Mouse (Mus musculus) CH12.LX (cell line): ENCODE data around the gene Sptbn1. TPM values are rescaled to one million over a fixed set of nuclear protein-coding genes. Genes with fewer than 3 reads are reported as not detected.

Source experiments
- DNase-seq: peaks from one replicate; pipeline ENCODE4 v3.0.0-alpha.2; 2013; ENCODE audit errors: extremely low read depth
- H3K27ac ChIP-seq: 2 replicates; pipeline ENCODE4 v1.5.1; 2012; ENCODE audit warnings: low read depth, mild to moderate bottlenecking, control low read depth, moderate library complexity; ENCODE audit not compliant: insufficient read depth
- H3K27me3 ChIP-seq: replicated peaks from 2 replicates; pipeline ENCODE3; 2012; ENCODE audit warnings: inconsistent platforms
- H3K36me3 ChIP-seq, 2 experiments: replicated peaks in 1 of 2; 2 replicates each; pipeline versions ENCODE3 to v1.6.1; 2012; ENCODE audit warnings: inconsistent platforms in 1 of 2, low read length in 1 of 2, mild to moderate bottlenecking in 1 of 2, mixed read lengths in 1 of 2, moderate library complexity in 1 of 2; ENCODE audit not compliant: control insufficient read depth in 1 of 2, insufficient read depth in 1 of 2
- H3K4me1 ChIP-seq, 2 experiments: 2 replicates each; pipeline ENCODE4 v1.6.1; 2012; ENCODE audit warnings: inconsistent platforms in 1 of 2, moderate library complexity in 1 of 2; ENCODE audit not compliant: insufficient read depth in 2 of 2, control insufficient read depth in 1 of 2
- H3K4me2 ChIP-seq: 2 replicates; pipeline ENCODE4 v1.6.1; 2012; ENCODE audit warnings: low read depth, mild to moderate bottlenecking, control low read depth; ENCODE audit not compliant: poor library complexity, insufficient read depth, severe bottlenecking
- H3K4me3 ChIP-seq, 3 experiments: fragments of 150-350 bp in 1 of 3; sonication (generic) in 1 of 3; replicated peaks in 1 of 3; 2 replicates each; pipeline versions ENCODE3 to v1.5.1; 2011 to 2012; ENCODE audit warnings: low read depth in 2 of 3, low read length in 2 of 3, mild to moderate bottlenecking in 2 of 3, moderate library complexity in 2 of 3, control low read depth in 1 of 3, improper control_type of control experiment in 1 of 3, inconsistent platforms in 1 of 3, mixed read lengths in 1 of 3; ENCODE audit not compliant: poor library complexity in 1 of 3
- H3K79me2 ChIP-seq: replicated peaks from 2 replicates; pipeline ENCODE4 v1.6.1; 2012; ENCODE audit warnings: mild to moderate bottlenecking, moderate library complexity; ENCODE audit not compliant: control insufficient read depth, poor library complexity, insufficient read depth, severe bottlenecking; ENCODE audit errors: extremely low read depth
- H3K9ac ChIP-seq: 2 replicates; pipeline ENCODE4 v1.6.1; 2012; ENCODE audit warnings: low read depth, mild to moderate bottlenecking, control low read depth, moderate library complexity; ENCODE audit not compliant: insufficient read depth
- H3K9me3 ChIP-seq: replicated peaks from 2 replicates; pipeline ENCODE3; 2012; ENCODE audit warnings: low read length, inconsistent platforms, mixed read lengths
- BHLHE40 ChIP-seq: IDR thresholded peaks from 2 replicates; pipeline ENCODE4 v1.6.1; 2011; ENCODE audit warnings: mild to moderate bottlenecking, low read depth, low read length, improper control_type of control experiment
- CHD1 ChIP-seq: IDR thresholded peaks from 2 replicates; pipeline ENCODE4 v1.6.1; 2012; ENCODE audit warnings: low read depth, low read length, improper control_type of control experiment, inconsistent platforms
- CTCF ChIP-seq, 2 experiments: IDR thresholded peaks in 1 of 2; conservative IDR thresholded peaks in 1 of 2; 2 replicates each; pipeline ENCODE4 v1.5.1; 2011 to 2012; ENCODE audit warnings: low read depth in 2 of 2, low read length in 2 of 2, improper control_type of control experiment in 1 of 2, inconsistent platforms in 1 of 2, mild to moderate bottlenecking in 1 of 2, moderate library complexity in 1 of 2
- E2F4 ChIP-seq: IDR thresholded peaks from 2 replicates; pipeline ENCODE4 v1.6.1; 2011; ENCODE audit warnings: low read depth, low read length, improper control_type of control experiment; ENCODE audit not compliant: insufficient replicate concordance
- ELF1 ChIP-seq: IDR thresholded peaks from 2 replicates; pipeline ENCODE4 v1.6.1; 2014; ENCODE audit warnings: low read depth, mild to moderate bottlenecking, inconsistent platforms, low read length, improper control_type of control experiment
- EP300 ChIP-seq: IDR thresholded peaks from 2 replicates; pipeline ENCODE4 v1.6.1; 2011; ENCODE audit warnings: low read length, improper control_type of control experiment
- GABPA ChIP-seq: IDR thresholded peaks from 2 replicates; pipeline ENCODE4 v1.6.1; 2012; ENCODE audit warnings: low read depth, low read length, improper control_type of control experiment, inconsistent platforms; ENCODE audit not compliant: insufficient replicate concordance
- HCFC1 ChIP-seq: IDR thresholded peaks from 2 replicates; pipeline ENCODE4 v1.6.1; 2012; ENCODE audit warnings: low read depth, mild to moderate bottlenecking, inconsistent platforms, low read length, improper control_type of control experiment
- IRF4 ChIP-seq: IDR thresholded peaks from 2 replicates; pipeline ENCODE4 v1.6.1; 2014; ENCODE audit warnings: low read depth, mild to moderate bottlenecking, inconsistent platforms, low read length, improper control_type of control experiment
- JUN ChIP-seq: IDR thresholded peaks from 2 replicates; pipeline ENCODE4 v1.6.1; 2011; ENCODE audit warnings: low read depth, mild to moderate bottlenecking, low read length, improper control_type of control experiment, moderate library complexity; ENCODE audit not compliant: insufficient read depth
- MAX ChIP-seq: IDR thresholded peaks from 2 replicates; pipeline ENCODE4 v1.6.1; 2011; ENCODE audit warnings: low read length, improper control_type of control experiment
- NELFE ChIP-seq: IDR thresholded peaks from 2 replicates; pipeline ENCODE4 v1.6.1; 2011; ENCODE audit warnings: low read depth, low read length, improper control_type of control experiment
- POLR2A ChIP-seq: IDR thresholded peaks from 2 replicates; pipeline ENCODE4 v1.6.1; 2011; ENCODE audit warnings: low read depth, mild to moderate bottlenecking, improper control_type of control experiment, low read length
- RAD21 ChIP-seq: IDR thresholded peaks from 2 replicates; pipeline ENCODE4 v1.6.1; 2011; ENCODE audit warnings: low read depth, mild to moderate bottlenecking, low read length, improper control_type of control experiment, moderate library complexity
- SIN3A ChIP-seq: IDR thresholded peaks from 2 replicates; pipeline ENCODE4 v1.6.1; 2012; ENCODE audit warnings: low read length, improper control_type of control experiment, inconsistent platforms
- SMC3 ChIP-seq: IDR thresholded peaks from 2 replicates; pipeline ENCODE4 v1.6.1; 2011; ENCODE audit warnings: low read depth, low read length, improper control_type of control experiment
- TBP ChIP-seq: conservative IDR thresholded peaks from 2 replicates; pipeline ENCODE4 v1.6.1; 2011; ENCODE audit warnings: low read depth, low read length, improper control_type of control experiment
- TCF12 ChIP-seq: IDR thresholded peaks from 2 replicates; pipeline ENCODE4 v1.6.1; 2014; ENCODE audit warnings: low read depth, mild to moderate bottlenecking, inconsistent platforms, low read length, improper control_type of control experiment
- UBTF ChIP-seq: IDR thresholded peaks from 2 replicates; pipeline ENCODE4 v1.6.1; 2012; ENCODE audit warnings: low read depth, mild to moderate bottlenecking, inconsistent platforms, low read length, improper control_type of control experiment, moderate library complexity
- ZKSCAN1 ChIP-seq: IDR thresholded peaks from 2 replicates; pipeline ENCODE4 v1.6.1; 2012; ENCODE audit warnings: low read depth, inconsistent platforms, low read length, improper control_type of control experiment, borderline replicate concordance
- dilution Hi-C: fragments of 300-500 bp; cut with MboI; formaldehyde crosslinking; loops from 2 replicates; pipeline ENCODE4 v1.14.3; 2020; ENCODE audit warnings: low sequenced_read_pairs; ENCODE audit not compliant: extremely low pct_unique_long_range_greater_than_20kb, extremely low pct_ligation_motif_present
- in situ Hi-C: fragments of 300-500 bp; cut with MboI; formaldehyde crosslinking; loops from 3 replicates; pipeline ENCODE4 v1.14.3; 2019; ENCODE audit warnings: low sequenced_read_pairs, low pct_ligation_motif_present, low pct_unique_long_range_greater_than_20kb, mixed read lengths
- polyA plus RNA-seq: library from polyadenylated mRNA; unstranded; fragments of >175 nt; gene quantifications from 2 replicates; pipeline ENCODE4 v1.2.1, GENCODE M21; 2012; ENCODE audit warnings: low read depth; ENCODE audit not compliant: insufficient read length
- total RNA-seq, 2 experiments: library from RNA; depleted of rRNA; stranded (reverse); fragments of 300-350 nt in 1 of 2; fragments of >200 nt in 1 of 2; gene quantifications; 2 replicates each; pipeline ENCODE4 v1.2.3; 2012 to 2014

Gene Sptbn1
- total and polyA plus RNA-seq, 3 experiments: 38.2 to 54.7 (median 43.7) TPM

DNA sequence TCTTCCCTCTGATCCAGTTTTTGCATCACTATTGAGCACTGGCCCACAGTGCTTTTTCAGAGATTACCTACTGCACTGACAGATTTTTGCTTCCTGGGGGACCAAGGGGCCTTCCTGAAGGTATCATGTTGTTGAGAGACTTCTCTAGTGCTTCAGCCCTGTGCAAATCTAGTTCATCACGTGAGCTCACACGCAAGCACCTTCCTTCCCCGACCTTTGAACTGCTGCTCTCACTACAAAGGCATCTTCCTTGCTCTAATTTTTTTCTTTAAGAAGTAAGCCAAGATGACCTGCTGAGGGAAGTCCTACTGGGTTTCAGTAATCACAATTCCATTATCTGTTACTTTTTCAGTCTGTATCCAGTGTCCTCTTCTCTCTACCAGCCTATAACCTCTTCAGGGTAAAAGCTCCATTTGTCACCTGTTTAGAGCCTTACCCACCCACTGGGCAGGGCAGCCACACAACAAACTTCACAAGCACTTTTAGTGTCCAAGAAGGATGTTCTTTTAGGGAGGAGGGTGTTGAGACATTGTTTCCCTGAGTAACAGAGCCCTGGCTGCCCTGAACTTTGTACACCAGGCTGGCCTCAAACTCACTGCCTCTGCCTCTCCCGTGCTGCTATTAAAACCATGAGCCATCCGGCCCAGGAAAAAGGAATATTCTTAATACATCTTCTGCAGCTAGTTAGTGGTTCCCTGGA lies 103.3 kb downstream of the Sptbn1 start:
- H3K9me3 ChIP-seq: no peaks in the 10 kb centered on the region
- H3K4me1 ChIP-seq: peaks cover 10 to 52% of the 10 kb centered on the region in 2 experiments
- no peak overlapping the region for H3K27ac ChIP-seq
- DNase-seq: no peak
- in situ Hi-C loops: no loop called here
- no peaks in the 10 kb centered on the region for H3K27me3 ChIP-seq
- TF ChIP-seq POLR2A (no peak), CTCF (conservative IDR thresholded peaks at IDR 0.05 in 1 of 2, IDR thresholded peaks at IDR 0.05 in 1 of 2; ENCODE audit: low read depth in 2 of 2, low read length in 2 of 2) (no peak), MAX (no peak), RAD21 (no peak), TBP (no peak), SMC3 (no peak), TCF12 (no peak), E2F4 (no peak), HCFC1 (no peak)
- no peak overlapping the region for H3K4me2 ChIP-seq
- peaks cover 0 to 45% of the 10 kb centered on the region in 2 experiments for H3K36me3 ChIP-seq
- H3K79me2 ChIP-seq: 0 out of 2 replicates have a peak, but pooled peaks cover 3% of the 10 kb centered on the region
- no peak overlapping the region for H3K9ac ChIP-seq
- dilution Hi-C loops: no loop called here
- no peak overlapping the region for H3K4me3 ChIP-seq

DNA sequence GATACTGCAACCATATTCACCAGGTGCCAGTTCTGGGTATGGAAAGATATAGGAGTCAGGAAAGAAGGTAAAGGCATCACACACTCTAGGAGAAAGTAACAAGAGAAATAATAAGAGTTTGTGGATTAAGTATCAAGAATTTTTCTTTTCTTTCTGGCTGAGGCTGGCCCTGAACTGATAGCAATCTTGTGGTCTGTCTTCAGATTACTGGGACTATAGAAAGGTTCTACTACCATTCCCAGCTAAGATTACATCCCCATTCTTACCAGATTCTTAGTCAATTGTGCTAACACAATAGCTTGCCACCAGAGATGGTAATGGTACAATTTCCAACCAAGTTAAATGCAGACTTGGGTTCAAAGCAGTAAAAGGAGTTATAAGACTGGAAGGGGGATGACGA lies 104.1 kb downstream of the Sptbn1 start:
- no peak for DNase-seq
- H3K9ac ChIP-seq: no peak overlapping the region
- no peak overlapping the region for H3K4me2 ChIP-seq
- H3K27me3 ChIP-seq: no peaks in the 10 kb centered on the region
- dilution Hi-C loops: no loop called here
- no peaks in the 10 kb centered on the region for H3K9me3 ChIP-seq
- H3K79me2 ChIP-seq: 0 out of 2 replicates have a peak, but pooled peaks cover 3% of the 10 kb centered on the region
- TF ChIP-seq CHD1 (no peak), GABPA (no peak), NELFE (no peak), UBTF (no peak), JUN (no peak), IRF4 (no peak), BHLHE40 (no peak), HCFC1 (no peak), ELF1 (no peak), CTCF (conservative IDR thresholded peaks at IDR 0.05 in 1 of 2, IDR thresholded peaks at IDR 0.05 in 1 of 2; ENCODE audit: low read depth in 2 of 2, low read length in 2 of 2) (no peak), EP300 (no peak), SIN3A (no peak), ZKSCAN1 (no peak), RAD21 (no peak)
- TF ChIP-seq, all 38 proteins: peak for 0
- in situ Hi-C loops: no loop called here
- no peak overlapping the region for H3K27ac ChIP-seq
- H3K4me1 ChIP-seq: peaks cover 16 to 60% of the 10 kb centered on the region in 2 experiments
- no peak overlapping the region for H3K4me3 ChIP-seq
- H3K36me3 ChIP-seq: peaks cover 0 to 51% of the 10 kb centered on the region in 2 experiments
